Mouse (Mus musculus) midbrain, embryonic 10.5 days (tissue): Measurements from ENCODE around the gene Kcnmb1. TPM values are rescaled to one million over a fixed set of nuclear protein-coding genes. Genes with fewer than 3 reads are reported as not detected.

Experiments used
- DNase-seq: peaks from one replicate; pipeline ENCODE4 v3.0.0-alpha.2; 2017; ENCODE audit warnings: low spot score
- H3K27ac ChIP-seq: fragments of 300-500 bp; sonication (generic); replicated peaks from 2 replicates; pipeline ENCODE4 v1.5.1; 2016; ENCODE audit warnings: mild to moderate bottlenecking
- H3K27me3 ChIP-seq: fragments of 300-500 bp; sonication (generic); 2 replicates; pipeline ENCODE4 v1.6.1; 2016; ENCODE audit warnings: low read depth, mild to moderate bottlenecking; ENCODE audit not compliant: poor library complexity, severe bottlenecking
- H3K36me3 ChIP-seq: fragments of 300-500 bp; sonication (generic); 2 replicates; pipeline ENCODE4 v1.6.1; 2016; ENCODE audit warnings: mild to moderate bottlenecking, moderate library complexity
- H3K4me1 ChIP-seq: fragments of 300-500 bp; sonication (generic); 2 replicates; pipeline ENCODE4 v1.6.1; 2016
- H3K4me3 ChIP-seq: fragments of 300-500 bp; sonication (generic); 2 replicates; pipeline ENCODE4 v1.5.1; 2016; ENCODE audit warnings: mild to moderate bottlenecking, moderate library complexity
- H3K9me3 ChIP-seq: fragments of 300-500 bp; sonication (generic); replicated peaks from 2 replicates; pipeline ENCODE4 v1.6.1; 2016; ENCODE audit warnings: mild to moderate bottlenecking
- WGBS: fragments of 180-500 bp; shearing (Covaris S2); methylation state at CpG from one replicate; pipeline ENCODE4 v1.1.7; 2016; 5-methylcytosine and 5-hydroxymethylcytosine counted together
- polyA plus RNA-seq: library from polyadenylated mRNA; unstranded; fragments of >200 nt; fragmentation: Nextera tagmentation; extraction: Ambion mirVana; gene quantifications from 2 replicates; pipeline ENCODE4 v1.2.1, GENCODE M21; 2016

The Kcnmb1 gene
- polyA plus RNA-seq, 1 experiment from 2014 or later: 0.19 TPM

DNA sequence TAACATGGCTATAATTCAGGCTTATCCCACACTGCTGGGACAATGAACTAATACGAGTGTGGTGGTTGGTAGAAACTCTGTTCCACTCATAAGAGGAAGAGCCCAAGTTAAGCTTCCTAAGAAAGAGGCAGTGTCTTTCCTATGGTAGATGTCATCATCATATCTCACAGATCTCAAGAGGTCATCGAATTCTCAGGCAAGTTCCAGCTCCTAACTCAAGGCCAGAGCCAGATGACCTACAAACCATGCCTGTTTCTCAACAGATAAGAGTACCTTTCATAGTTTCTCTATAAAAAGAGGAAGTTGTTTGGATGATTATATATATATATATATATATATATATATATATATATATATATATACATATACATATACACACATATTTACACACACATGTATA, 23.7 kb downstream of the Kcnmb1 start:
- no peak overlapping the region for H3K27ac ChIP-seq
- H3K4me3 ChIP-seq: no peak overlapping the region
- 87% methylated on average over 2 of the region's 2 CpGs for WGBS
- DNase-seq: no peak
- peaks cover 3% of the 10 kb centered on the region; the same call in 1 of the 2 replicates for H3K4me1 ChIP-seq
- H3K27me3 ChIP-seq: no peaks in the 10 kb centered on the region
- no peaks in the 10 kb centered on the region for H3K9me3 ChIP-seq
- no peaks in the 10 kb centered on the region for H3K36me3 ChIP-seq

DNA sequence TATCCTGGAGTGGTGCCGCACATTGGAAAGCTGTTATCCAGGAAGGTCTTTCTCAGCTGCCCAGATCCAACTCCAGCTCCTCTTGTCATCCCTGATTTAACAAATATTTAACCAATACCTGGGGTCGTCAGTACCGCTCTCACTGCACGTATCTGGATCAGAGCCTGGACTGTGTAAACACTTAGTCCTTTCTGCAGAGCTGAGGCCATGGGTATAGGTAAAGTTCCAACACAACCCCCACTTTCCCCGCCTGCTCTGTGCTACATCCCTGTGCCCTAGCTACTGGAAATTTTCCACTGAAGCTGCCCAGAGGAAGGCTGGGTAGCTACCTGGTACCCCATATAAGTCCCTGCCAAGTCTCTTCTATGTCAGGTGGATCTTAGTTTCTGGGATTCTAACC, 27.2 kb downstream of the Kcnmb1 start:
- H3K4me3 ChIP-seq: no peak overlapping the region
- no peak overlapping the region for H3K27ac ChIP-seq
- H3K36me3 ChIP-seq: no peaks in the 10 kb centered on the region
- no peak for DNase-seq
- H3K9me3 ChIP-seq: no peaks in the 10 kb centered on the region
- WGBS: 83% methylated on average over 5 of the region's 5 CpGs
- no peaks in the 10 kb centered on the region; the same call in 1 of the 2 replicates for H3K27me3 ChIP-seq
- H3K4me1 ChIP-seq: peaks cover 24% of the 10 kb centered on the region

DNA sequence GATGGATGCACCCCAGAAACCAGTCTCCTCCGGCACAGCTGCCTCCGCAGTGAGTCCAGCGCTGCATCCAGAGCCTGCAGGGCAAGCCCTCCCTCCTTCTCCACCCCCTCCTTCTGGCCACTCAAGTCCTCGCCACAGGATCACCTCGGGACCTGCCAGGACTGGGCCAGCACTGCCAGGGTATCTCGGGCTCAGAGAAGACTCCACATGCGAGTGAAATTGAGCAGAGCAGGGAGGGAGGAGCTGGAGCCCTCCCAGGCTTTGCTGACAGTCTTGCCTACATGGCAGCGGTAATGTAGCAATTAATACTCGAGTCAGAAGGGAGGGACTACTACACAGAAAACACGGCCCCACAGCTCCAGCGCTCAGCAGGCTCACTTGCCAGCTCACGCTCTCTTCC, 30.1 kb downstream of the Kcnmb1 start, which contains the start of gene Kcnip1:
Kcnip1 (minus strand) TSS at position 215 of the 400 bp plus-strand sequence.
- WGBS: 44% methylated on average over 12 of the region's 12 CpGs

DNA sequence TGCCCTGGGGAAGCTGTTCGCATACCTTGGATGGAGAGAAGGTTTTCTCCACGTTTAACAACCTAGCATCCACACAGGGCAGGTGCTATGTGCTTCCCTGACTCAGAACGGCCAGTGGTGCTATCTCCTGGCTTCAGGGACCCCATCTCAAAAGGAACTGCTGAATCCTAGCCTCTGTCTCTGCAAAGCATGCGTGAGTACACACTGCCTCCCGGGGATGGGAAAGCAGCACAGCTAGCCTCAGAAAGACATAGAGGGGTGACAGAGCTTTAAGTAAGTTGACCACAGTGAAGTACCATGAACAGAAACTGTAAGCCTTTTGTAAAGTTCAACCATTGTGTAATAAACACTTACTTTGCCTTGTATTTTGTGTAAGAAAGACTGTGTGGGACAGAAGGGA, 30.7 kb downstream of the Kcnmb1 start:
- Histone ChIP-seq H3K36me3 (no peaks in the 10 kb centered on the region), H3K9me3 (no peaks in the 10 kb centered on the region), H3K27ac (0 out of 2 replicates have a peak overlapping the region, but pooled peaks have one; percentile 33), H3K4me3 (no peak overlapping the region), H3K4me1 (peaks cover 24% of the 10 kb centered on the region), H3K27me3 (no peaks in the 10 kb centered on the region; the same call in 1 of the 2 replicates)
- DNase-seq: no peak
- 61% methylated on average over 5 of the region's 5 CpGs for WGBS

More for the DNA sequence above, 30.1 kb downstream of the Kcnmb1 start, which contains the start of gene Kcnip1:
- Histone ChIP-seq H3K27me3 (no peaks in the 10 kb centered on the region; the same call in 1 of the 2 replicates), H3K9me3 (no peaks in the 10 kb centered on the region), H3K27ac (0 out of 2 replicates have a peak within 1 kb of the TSS, but pooled peaks have one; percentile 33), H3K4me1 (peaks cover 24% of the 10 kb centered on the region), H3K4me3 (0 out of 2 replicates have a peak within 1 kb of the TSS, but pooled peaks have one; percentile 11), H3K36me3 (no peaks in the 10 kb centered on the region)
- no peak for DNase-seq

DNA sequence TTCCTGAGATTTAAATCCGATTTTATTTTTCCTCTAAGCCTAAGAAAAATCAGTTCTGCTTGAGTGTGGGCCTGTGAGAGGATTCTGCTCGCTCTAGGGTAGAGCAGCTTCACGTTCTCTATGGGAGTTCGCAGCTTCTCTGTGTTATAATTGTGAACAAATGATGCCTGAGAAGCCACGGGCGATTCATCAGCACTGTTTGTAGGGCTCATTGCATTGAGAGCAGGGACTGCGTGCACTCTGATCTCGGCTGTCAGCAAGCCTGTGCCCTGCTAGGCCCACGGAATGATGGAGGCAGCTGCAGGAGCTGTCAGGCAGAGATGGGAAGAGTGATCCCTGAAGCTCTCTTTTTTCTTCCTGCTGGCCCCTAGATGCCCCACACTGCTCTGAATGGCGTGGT, 35.4 kb downstream of the Kcnmb1 start:
- H3K27ac ChIP-seq: no peak overlapping the region
- DNase-seq: no peak

DNA sequence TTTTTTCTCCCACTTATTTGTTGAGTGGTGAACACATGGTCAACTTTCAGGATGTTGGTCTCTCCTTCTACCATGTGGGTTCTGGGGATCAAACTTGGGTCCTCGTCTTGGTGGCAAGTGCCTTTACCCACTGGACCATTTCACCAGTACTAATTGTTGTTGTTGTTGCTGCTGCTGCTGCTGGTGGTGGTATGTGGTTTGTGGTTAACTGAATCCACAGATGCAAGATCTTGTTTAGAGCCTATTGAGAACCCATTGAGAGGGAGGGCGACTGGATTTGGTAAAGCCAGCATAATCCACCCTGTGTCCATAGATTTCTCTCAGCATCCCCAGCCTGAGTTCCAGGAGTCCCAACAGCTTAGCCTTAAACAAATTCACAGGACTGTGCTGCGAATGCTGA, 37.6 kb downstream of the Kcnmb1 start:
- H3K4me3 ChIP-seq: no peak overlapping the region
- H3K9me3 ChIP-seq: no peaks in the 10 kb centered on the region
- no peak for DNase-seq
- WGBS: 69% methylated on average over 3 of the region's 3 CpGs
- no peak overlapping the region for H3K27ac ChIP-seq
- no peaks in the 10 kb centered on the region for H3K27me3 ChIP-seq
- no peaks in the 10 kb centered on the region for H3K4me1 ChIP-seq
- no peaks in the 10 kb centered on the region for H3K36me3 ChIP-seq

More for the DNA sequence above, 35.4 kb downstream of the Kcnmb1 start:
- H3K27me3 ChIP-seq: no peaks in the 10 kb centered on the region
- H3K9me3 ChIP-seq: no peaks in the 10 kb centered on the region
- no peak overlapping the region for H3K4me3 ChIP-seq
- H3K4me1 ChIP-seq: peaks cover 4% of the 10 kb centered on the region
- no peaks in the 10 kb centered on the region for H3K36me3 ChIP-seq
- WGBS: 75% methylated on average over 10 of the region's 10 CpGs

DNA sequence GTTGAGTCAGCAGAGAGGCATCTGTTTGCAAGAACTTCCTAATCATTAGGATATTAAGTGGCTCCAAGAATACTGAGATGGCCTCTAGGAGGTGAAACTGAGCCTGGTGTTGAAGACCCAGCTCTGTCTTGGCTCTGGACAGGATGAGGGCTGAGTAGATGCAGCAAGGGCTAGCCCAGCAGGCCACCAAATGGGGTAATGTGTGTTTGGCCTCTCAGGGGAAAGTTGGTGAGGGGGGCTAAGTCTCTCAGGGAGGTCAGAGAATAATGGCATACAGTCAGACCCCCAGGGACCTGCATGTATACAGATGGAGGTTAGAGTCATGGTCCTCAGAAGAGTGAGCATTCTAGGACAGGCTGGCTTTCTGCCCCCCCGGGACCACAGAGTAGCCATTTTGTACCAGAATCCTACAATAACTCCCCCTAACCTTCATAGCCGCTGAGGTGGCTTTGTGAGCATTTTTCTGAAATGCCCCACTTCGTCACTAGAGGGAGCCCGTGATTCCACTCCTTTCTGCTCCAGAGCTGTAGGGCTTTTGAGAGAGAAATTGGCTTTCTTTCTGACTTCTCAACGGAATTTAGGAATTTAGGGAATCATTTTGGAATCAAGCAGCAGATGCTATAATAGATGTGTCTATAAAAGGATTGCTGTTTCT, 39.3 kb downstream of the Kcnmb1 start:
- no peak overlapping the region for H3K4me3 ChIP-seq
- no peaks in the 10 kb centered on the region for H3K27me3 ChIP-seq
- no peaks in the 10 kb centered on the region for H3K9me3 ChIP-seq
- peak; percentile 36 for DNase-seq
- WGBS: 12% methylated on average over 5 of the region's 5 CpGs
- H3K36me3 ChIP-seq: no peaks in the 10 kb centered on the region
- no peak overlapping the region for H3K27ac ChIP-seq
- no peaks in the 10 kb centered on the region for H3K4me1 ChIP-seq

DNA sequence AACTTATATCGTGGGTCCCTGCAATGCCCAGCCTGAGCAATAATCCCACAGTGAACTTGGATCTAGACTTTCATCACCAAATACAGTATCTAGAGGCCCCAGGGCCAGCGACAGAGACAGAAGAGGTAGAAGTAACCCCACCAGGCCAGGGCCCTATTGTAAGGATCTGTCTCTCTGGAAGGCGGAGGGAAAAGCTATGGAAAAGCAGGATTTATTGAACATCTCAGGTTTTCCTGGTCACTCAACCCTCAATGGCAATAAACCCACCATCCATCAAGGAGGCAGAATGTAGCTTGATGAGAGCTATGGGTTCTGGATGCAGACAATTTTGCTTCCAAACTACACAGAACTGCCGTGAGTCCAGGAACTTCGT, 39.8 kb downstream of the Kcnmb1 start:
- H3K36me3 ChIP-seq: no peaks in the 10 kb centered on the region
- H3K4me3 ChIP-seq: no peak overlapping the region
- H3K4me1 ChIP-seq: no peaks in the 10 kb centered on the region
- 79% methylated on average over 5 of the region's 5 CpGs for WGBS
- H3K9me3 ChIP-seq: no peaks in the 10 kb centered on the region
- no peak for DNase-seq
- H3K27me3 ChIP-seq: no peaks in the 10 kb centered on the region
- no peak overlapping the region for H3K27ac ChIP-seq

DNA sequence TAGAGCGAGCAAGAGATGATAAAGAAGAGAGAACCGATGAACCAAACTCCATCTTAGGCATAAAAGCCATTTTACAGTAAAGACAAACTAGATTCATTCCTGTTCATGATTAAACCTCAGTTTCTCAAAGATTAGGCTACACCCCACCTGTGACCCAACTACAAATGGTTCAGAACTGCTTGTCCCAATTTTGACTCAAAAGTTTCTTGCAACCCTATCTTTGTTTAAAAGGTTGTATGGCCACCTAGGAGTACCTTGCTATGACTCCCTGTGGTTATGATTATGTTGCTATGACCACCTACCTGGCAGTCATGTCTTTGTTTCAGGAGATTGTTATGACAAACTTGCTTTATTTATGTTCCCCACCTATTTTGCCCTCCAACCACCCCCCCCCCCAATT, 44.8 kb downstream of the Kcnmb1 start:
- no peak for DNase-seq
- Histone ChIP-seq H3K36me3 (no peaks in the 10 kb centered on the region), H3K4me1 (0 out of 2 replicates have a peak, but pooled peaks cover 4% of the 10 kb centered on the region), H3K27me3 (no peaks in the 10 kb centered on the region), H3K27ac (no peak overlapping the region), H3K9me3 (no peaks in the 10 kb centered on the region), H3K4me3 (no peak overlapping the region)
- 92% methylated on average over 2 of the region's 2 CpGs for WGBS

DNA sequence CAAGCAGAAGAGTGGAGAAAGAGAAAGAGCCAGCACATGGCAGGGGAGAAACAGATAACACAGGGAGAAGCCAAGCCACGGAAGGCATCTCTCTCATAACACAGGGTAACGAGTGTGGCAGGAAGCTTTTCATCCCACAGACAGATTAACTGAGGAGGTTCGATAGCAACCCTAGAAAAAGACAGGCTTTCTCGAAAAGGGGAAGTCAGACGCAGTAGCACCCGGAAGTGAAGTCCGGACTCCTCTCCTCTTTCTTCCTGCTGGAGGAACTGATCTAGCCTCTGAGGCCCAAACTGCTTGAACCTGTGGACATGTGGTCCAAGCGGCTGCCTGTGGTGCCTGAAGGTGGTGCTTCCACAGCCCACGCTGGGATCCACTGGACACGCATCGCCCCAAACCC, 45.4 kb downstream of the Kcnmb1 start:
- Histone ChIP-seq H3K9me3 (no peaks in the 10 kb centered on the region), H3K27ac (0 out of 2 replicates have a peak overlapping the region, but pooled peaks have one; percentile 23), H3K36me3 (no peaks in the 10 kb centered on the region), H3K4me3 (no peak overlapping the region), H3K4me1 (0 out of 2 replicates have a peak, but pooled peaks cover 4% of the 10 kb centered on the region), H3K27me3 (no peaks in the 10 kb centered on the region)
- 88% methylated on average over 11 of the region's 11 CpGs for WGBS
- no peak for DNase-seq

DNA sequence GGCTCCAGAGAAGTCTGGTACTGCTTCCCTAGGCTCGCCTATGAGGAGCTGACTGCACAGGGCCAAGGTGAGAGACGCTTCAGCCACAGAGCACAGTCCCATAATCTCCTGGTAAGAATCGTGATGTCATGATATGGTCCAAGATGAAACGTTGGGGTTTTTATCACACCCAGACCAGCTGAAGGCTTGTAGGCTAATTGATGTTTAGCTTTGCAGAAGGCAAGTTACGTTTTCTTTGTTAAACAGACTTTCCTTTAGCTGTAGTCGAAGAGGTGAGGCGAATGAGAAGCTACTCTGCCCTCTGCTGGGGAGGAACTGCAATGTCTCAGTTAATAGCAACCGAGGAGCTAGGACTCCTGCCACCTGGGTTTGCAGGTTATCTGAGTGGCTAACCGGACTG, 45.9 kb downstream of the Kcnmb1 start:
- H3K4me1 ChIP-seq: 0 out of 2 replicates have a peak, but pooled peaks cover 4% of the 10 kb centered on the region
- H3K27ac ChIP-seq: 0 out of 2 replicates have a peak overlapping the region, but pooled peaks have one; percentile 23
- no peaks in the 10 kb centered on the region for H3K36me3 ChIP-seq
- H3K9me3 ChIP-seq: no peaks in the 10 kb centered on the region
- WGBS: 56% methylated on average over 9 of the region's 9 CpGs
- DNase-seq: peak; percentile 51
- no peak overlapping the region for H3K4me3 ChIP-seq
- no peaks in the 10 kb centered on the region for H3K27me3 ChIP-seq

DNA sequence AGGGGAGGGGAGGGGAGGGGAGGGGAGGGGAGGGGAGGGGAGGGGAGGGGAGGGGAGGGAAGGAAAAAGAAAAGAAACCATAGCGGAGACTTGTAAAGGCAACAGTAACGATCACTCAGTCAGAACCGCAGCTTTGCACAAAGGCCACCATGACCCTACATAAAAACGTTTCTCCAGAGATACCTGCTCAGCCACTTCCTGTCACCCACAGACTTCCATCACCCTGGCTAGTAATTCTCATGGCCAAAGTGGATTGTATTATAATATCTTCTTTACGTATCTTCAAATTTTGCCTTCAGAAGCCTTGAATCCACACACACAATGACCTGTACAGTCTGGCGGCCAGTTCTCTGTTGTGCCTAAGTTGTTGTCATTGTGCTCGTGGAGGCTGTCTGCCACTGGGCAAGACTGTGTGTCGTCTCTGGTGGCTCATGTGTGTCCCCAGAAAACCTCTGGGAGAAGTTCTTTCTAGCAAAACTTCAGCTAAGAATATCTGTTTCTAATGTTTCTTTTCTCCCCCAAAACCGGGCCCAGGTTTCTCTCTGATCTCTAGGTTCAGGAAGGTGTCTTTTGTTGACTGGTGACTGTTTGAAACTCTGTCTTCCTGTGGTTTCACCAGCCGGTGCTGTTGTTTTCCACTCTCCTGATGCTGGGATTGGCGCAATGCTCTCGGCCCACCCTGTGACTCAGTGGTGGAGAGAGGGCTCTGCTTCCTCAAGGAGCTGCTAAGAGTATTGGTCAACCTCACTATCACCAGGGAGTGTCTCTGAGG, 46.7 kb downstream of the Kcnmb1 start:
- Histone ChIP-seq H3K4me1 (0 out of 2 replicates have a peak, but pooled peaks cover 4% of the 10 kb centered on the region), H3K4me3 (no peak overlapping the region), H3K27me3 (no peaks in the 10 kb centered on the region), H3K27ac (no peak overlapping the region), H3K36me3 (no peaks in the 10 kb centered on the region), H3K9me3 (no peaks in the 10 kb centered on the region)
- DNase-seq: no peak
- 79% methylated on average over 12 of the region's 12 CpGs for WGBS
